Mouse (Mus musculus) testis, adult 2 months (tissue): ENCODE results near the gene Npepps.

ENCODE experiments used
- CTCF ChIP-seq: fragments of 200-500 bp; IDR thresholded peaks from 2 replicates; pipeline ENCODE4 v1.5.1; 2012; ENCODE audit warnings: low read depth, mild to moderate bottlenecking, inconsistent platforms, low read length, moderate library complexity; ENCODE audit not compliant: control insufficient read depth, insufficient read depth, insufficient replicate concordance
- POLR2A ChIP-seq: fragments of 200-500 bp; IDR thresholded peaks from 2 replicates; pipeline ENCODE4 v1.6.1; 2012; ENCODE audit warnings: low read depth, mild to moderate bottlenecking, inconsistent platforms, low read length, moderate library complexity; ENCODE audit not compliant: control insufficient read depth

DNA sequence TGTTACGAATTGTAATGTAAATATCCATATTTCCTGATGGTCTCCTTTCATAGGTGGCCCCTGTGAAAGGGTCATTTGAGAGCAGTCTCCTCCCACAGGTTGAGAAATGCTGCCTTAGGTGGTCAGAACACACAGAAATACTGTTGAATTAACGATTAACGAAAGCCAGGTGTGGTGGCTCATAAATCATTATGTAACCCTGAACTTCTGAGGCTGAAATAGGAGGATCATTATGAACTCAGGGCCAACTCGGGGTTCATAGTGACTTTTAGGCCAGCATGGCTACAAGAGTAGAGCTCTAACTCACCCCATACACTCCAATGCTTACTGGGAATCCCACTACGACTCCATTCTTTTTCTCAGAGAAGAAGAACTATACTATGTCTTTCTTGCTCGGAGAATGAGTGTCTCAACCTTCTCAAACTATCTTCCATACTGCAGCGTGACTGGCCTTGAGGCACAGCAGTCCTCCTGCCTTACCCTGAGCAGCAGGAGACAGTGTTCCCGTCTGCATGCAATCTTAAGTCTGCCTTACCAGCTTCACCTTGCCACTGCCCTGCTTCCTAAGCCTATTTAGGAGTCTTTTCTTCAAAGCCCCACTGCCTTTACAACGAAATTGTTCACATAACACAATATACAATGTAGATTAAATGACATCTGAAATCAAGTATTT lies 69.6 kb downstream of the Npepps start:
- TF ChIP-seq POLR2A (no peak), CTCF (no peak)
